Mouse (Mus musculus): ENCODE measurements around the gene Mrps6. TPM values are rescaled to one million over a fixed set of nuclear protein-coding genes. Genes with fewer than 3 reads are reported as not detected.

Mrps6 gene
- 1 to 10 TPM; 2.7 to 4.4 TPM for total RNA-seq (2023)

DNA sequence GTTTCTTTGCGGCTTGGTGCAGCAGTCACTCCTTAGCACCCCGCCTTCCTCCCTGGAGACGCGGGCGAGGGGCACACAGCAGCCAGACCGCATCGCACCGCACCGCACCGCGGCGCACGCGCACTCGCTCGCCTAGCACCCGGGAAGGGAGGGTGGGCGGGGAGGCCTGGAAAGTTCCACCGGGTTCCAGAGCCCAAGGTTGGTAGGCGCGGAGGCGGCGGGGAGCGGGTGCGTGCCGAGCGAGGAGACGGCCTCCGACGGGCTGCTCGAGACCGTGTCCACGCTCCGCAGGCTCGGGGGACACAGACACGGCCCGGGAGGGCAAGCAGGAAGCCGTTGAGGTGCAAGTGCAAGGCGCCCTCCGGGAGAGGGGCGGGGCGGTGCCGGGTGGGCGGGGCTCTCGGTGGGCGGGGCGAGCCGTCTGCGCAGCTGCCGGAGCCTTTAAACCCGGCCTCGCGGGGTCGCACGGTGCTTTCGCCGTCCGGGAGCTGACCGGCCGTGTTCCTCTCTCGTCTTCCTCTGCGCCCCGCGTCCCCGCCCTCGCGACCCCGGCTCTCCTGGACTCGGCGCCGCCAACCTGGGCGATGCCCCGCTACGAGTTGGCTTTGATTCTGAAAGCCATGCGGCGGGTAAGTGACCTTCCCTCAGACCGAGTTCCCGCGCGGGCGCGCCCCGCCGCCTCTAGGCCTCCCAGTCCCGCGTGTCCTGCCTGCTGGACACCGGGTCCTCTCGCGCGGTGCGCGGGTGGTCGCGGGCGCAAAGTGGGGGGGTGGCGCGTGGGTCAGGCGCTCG is at the start of gene Mrps6, which contains the start of the genes Gm49711 and Slc5a3:
TSS of gene Mrps6 (plus strand) at position 419 of the 792 bp plus-strand sequence.
TSS of gene Gm49711 (plus strand) at position 465 of the 792 bp plus-strand sequence.
TSS of gene Slc5a3 (plus strand) at position 471 of the 792 bp plus-strand sequence.

Other genes with a start within 250 kb of the Mrps6 start
- not detected for gene Gm49711, start within 50 bp of the Mrps6 start, total RNA-seq (2023)
- gene Slc5a3, start 52 bp downstream of the Mrps6 start, total RNA-seq (2023) = 1 to 10 TPM in 1 of 2 experiments, under 1 TPM in 1; 0.75 to 1.6 TPM
- gene Kcne2, start 234.1 kb downstream of the Mrps6 start, total RNA-seq (2023) = not detected
- 10 to 100 TPM; 18.8 to 23.4 TPM for gene Smim11, start 243.0 kb downstream of the Mrps6 start, total RNA-seq (2023)

Data from neutrophil, adult 59 days (primary cell).